Comparison of ENCODE assay signal across 20 mouse cellular contexts in genomic region chr14:22918931-22919330, GRCm38 (mm10).
"Had no signal": no experiment of that assay in that cellular context is flagged by ENCODE, and none has a peak within 500 bp of the region (broad histone marks: within the 10 kb centered on the region; RNA-seq: fewer than 3 reads in every experiment).

No protein-coding gene starts in this region.

- ATAC-seq: liver, postnatal 0 days; lung, postnatal 0 days had no signal

- H3K36me3 ChIP-seq: lung, embryonic 15.5 days; midbrain, embryonic 12.5 days; neural tube, embryonic 13.5 days; neural tube, embryonic 15.5 days had no signal

- H3K4me1 ChIP-seq: megakaryocyte, embryonic 14.5 days; midbrain, embryonic 12.5 days; neural tube, embryonic 13.5 days; neural tube, embryonic 15.5 days had no signal

- H3K27me3 ChIP-seq: lung, embryonic 15.5 days; megakaryocyte, embryonic 14.5 days; neural tube, embryonic 15.5 days had no signal

- H3K4me2 ChIP-seq: lung, embryonic 15.5 days; midbrain, embryonic 12.5 days; neural tube, embryonic 13.5 days; neural tube, embryonic 15.5 days had no signal

- H3K9me3 ChIP-seq: lung, embryonic 15.5 days; megakaryocyte, embryonic 14.5 days; midbrain, embryonic 12.5 days; neural tube, embryonic 13.5 days; neural tube, embryonic 15.5 days had no signal

- H3K4me3 ChIP-seq: lung, embryonic 15.5 days; megakaryocyte, embryonic 14.5 days; midbrain, embryonic 12.5 days; neural tube, embryonic 13.5 days; neural tube, embryonic 15.5 days had no signal

- DNase-seq: liver, postnatal 0 days; lung, adult 2 months; lung, postnatal 14 days; lung, postnatal 36 days; midbrain, embryonic 14.5 days; retina, postnatal 1 day; right cerebral cortex, adult 18-20 months; right cerebral cortex, postnatal 25 days; right cerebral cortex, postnatal 4 days; spleen, adult 18-20 months; thymus, adult 18-20 months; thymus, postnatal 14 days; thymus, postnatal 36 days had no signal

- H3K9ac ChIP-seq: liver, postnatal 0 days; lung, embryonic 15.5 days; midbrain, embryonic 12.5 days; neural tube, embryonic 13.5 days; neural tube, embryonic 15.5 days had no signal

- H3K27ac ChIP-seq: lung, embryonic 15.5 days; macrophage; midbrain, embryonic 12.5 days; neural tube, embryonic 13.5 days; neural tube, embryonic 15.5 days had no signal
